8 mouse cellular contexts compared by ENCODE assay signal in the genomic region with DNA sequence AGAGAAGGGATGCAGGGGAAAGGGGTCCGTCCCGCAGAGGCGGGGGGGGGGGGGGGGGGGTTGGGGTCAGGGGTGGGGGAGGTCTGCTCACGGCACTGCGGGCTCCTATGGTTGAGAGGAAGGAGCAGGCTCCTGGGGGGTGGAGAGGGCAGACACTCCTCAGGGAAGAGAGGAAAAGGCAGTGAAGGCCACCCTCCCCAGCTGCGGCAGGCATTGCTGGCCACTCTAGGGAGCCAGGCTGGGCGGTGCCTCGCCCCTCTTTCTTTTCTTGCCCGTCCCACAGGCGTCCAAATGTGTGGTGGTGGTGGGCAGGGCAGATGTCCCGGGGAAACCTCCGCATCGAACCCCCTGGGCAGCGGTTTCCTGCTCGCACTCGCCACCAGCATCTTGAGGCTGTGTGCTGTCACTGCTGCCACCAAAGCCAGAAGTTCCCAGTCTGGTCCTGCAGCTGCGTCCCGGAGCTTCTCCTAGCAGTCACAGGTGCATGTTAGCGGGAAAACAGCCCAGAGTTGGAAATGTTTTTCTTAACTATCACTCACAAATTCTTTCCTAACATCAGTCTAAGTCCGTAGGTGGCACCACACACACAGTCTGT.
A peak's percentile ranks its signal among the peaks of the same experiment; 100 is the strongest.
DNase-seq lines count a peak whose midpoint lies in the region.

No protein-coding gene starts in this region.

- WGBS in midbrain, embryonic 10.5 days: 7% methylated on average over 15 of the region's 20 CpGs

- H3K4me3 ChIP-seq in midbrain, embryonic 10.5 days: peak overlapping the region; percentile 51

- H3K36me3 ChIP-seq in midbrain, embryonic 10.5 days: no peaks in the 10 kb centered on the region

- H3K9me3 ChIP-seq in midbrain, embryonic 10.5 days (replicated peaks): no peaks in the 10 kb centered on the region

- DNase-seq in gastrocnemius, postnatal 10 days: peak; percentile 4
- DNase-seq in gastrocnemius, postnatal 25 days: no peak
- peak; percentile 19 to 20 for DNase-seq in right cerebral cortex, postnatal 10 days (ENCODE audit: low spot score in 2 of 2)
- no peak for DNase-seq in right cerebral cortex, postnatal 14 days
- peak; percentile 16 for DNase-seq in midbrain, embryonic 10.5 days (ENCODE audit: low spot score)
- no peak for DNase-seq in Muller cell, postnatal 12 days (ENCODE audit: inconsistent ontology term)
- DNase-seq in ovary, adult 18-20 months (ENCODE audit: low spot score): no peak
- no peak for DNase-seq in thymus, postnatal 10 days (ENCODE audit: low spot score in 2 of 2)

- peak overlapping the region; percentile 71 for H3K27ac ChIP-seq in midbrain, embryonic 10.5 days (replicated peaks)

- H3K4me1 ChIP-seq in midbrain, embryonic 10.5 days: peaks cover 8% of the 10 kb centered on the region; the same call in 1 of the 2 replicates

- no peaks in the 10 kb centered on the region for H3K27me3 ChIP-seq in midbrain, embryonic 10.5 days (ENCODE audit: low read depth, poor library complexity, severe bottlenecking)

Comparison
In these comparisons a context has a peak if more than half of its experiments do, and no peak if none do; other contexts are left out.
1. DNase-seq: peak in gastrocnemius, postnatal 10 days (single experiment), right cerebral cortex, postnatal 10 days (2 of 2) and midbrain, embryonic 10.5 days (single experiment); none in gastrocnemius, postnatal 25 days (single experiment), right cerebral cortex, postnatal 14 days (single experiment), Muller cell, postnatal 12 days (single experiment), ovary, adult 18-20 months (single experiment) and thymus, postnatal 10 days (0 of 2).